In genomic region chr13:111491046-111491756, GRCm38 (mm10) we compare ENCODE assay signal across 10 mouse cellular contexts. TPM values are rescaled to one million over a fixed set of nuclear protein-coding genes. Genes with fewer than 3 reads are reported as not detected.
A peak's percentile ranks its signal among the peaks of the same experiment; 100 is the strongest.
DNase-seq lines count a peak whose midpoint lies in the region; ATAC-seq lines count a peak whose summit lies in the region.
"Had no signal": no experiment of that assay in that cellular context is flagged by ENCODE, and none has a peak within 500 bp of the region (broad histone marks: within the 10 kb centered on the region; RNA-seq: fewer than 3 reads in every experiment).

No protein-coding gene starts in this region.

- DNase-seq in kidney, adult 11 months: no peak
- peak; percentile 44 for DNase-seq in c-Kit-positive CD71-positive TER-119-positive erythroid progenitor cells, embryonic 14.5 days (ENCODE audit: low spot score)
- no peak for DNase-seq in hindbrain, embryonic 10.5 days (ENCODE audit: low spot score)
- no peak for DNase-seq in adrenal gland, postnatal 36 days

- peaks cover 44% of the 10 kb centered on the region for H3K27me3 ChIP-seq in kidney, embryonic 15.5 days
- peaks cover 40% of the 10 kb centered on the region for H3K27me3 ChIP-seq in hindbrain, embryonic 10.5 days (ENCODE audit: insufficient read depth, poor library complexity, severe bottlenecking)
- peaks cover 25% of the 10 kb centered on the region for H3K27me3 ChIP-seq in midbrain, embryonic 12.5 days

- no peak overlapping the region for H3K27ac ChIP-seq in kidney, embryonic 15.5 days
- no peak overlapping the region for H3K27ac ChIP-seq in hindbrain, embryonic 10.5 days
- no peak overlapping the region for H3K27ac ChIP-seq in midbrain, embryonic 12.5 days (replicated peaks)

- no peak for ATAC-seq in kidney, embryonic 15.5 days (replicated peaks; ENCODE audit: low FRiP score)
- no peak for ATAC-seq in midbrain, embryonic 12.5 days (ENCODE audit: low FRiP score, low read depth)
- ATAC-seq in inflammation-experienced regulatory T-cells, adult 6 months: no peak
- ATAC-seq in megakaryocyte-erythroid progenitor cell, adult 5-6 weeks (replicated peaks; ENCODE audit: low FRiP score, low TSS enrichment, poor library complexity, severe bottlenecking): no peak

- WGBS in kidney, embryonic 15.5 days: 20% methylated on average over 13 of the region's 13 CpGs
- 28% methylated on average over 13 of the region's 13 CpGs for WGBS in hindbrain, embryonic 10.5 days
- WGBS in midbrain, embryonic 12.5 days: 20% methylated on average over 13 of the region's 13 CpGs

- H3K4me1 ChIP-seq in kidney, embryonic 15.5 days: peaks cover 14% of the 10 kb centered on the region
- peaks cover 22% of the 10 kb centered on the region for H3K4me1 ChIP-seq in hindbrain, embryonic 10.5 days (replicated peaks)
- peaks cover 13% of the 10 kb centered on the region; the same call in 1 of the 2 replicates for H3K4me1 ChIP-seq in midbrain, embryonic 12.5 days

- H3K9me3 ChIP-seq in kidney, embryonic 15.5 days (replicated peaks): no peaks in the 10 kb centered on the region
- no peaks in the 10 kb centered on the region for H3K9me3 ChIP-seq in hindbrain, embryonic 10.5 days
- H3K9me3 ChIP-seq in midbrain, embryonic 12.5 days: no peaks in the 10 kb centered on the region

- peak overlapping the region; percentile 88 for H3K4me2 ChIP-seq in kidney, embryonic 15.5 days
- peak overlapping the region; percentile 73 for H3K4me2 ChIP-seq in midbrain, embryonic 12.5 days (replicated peaks)

- no peaks in the 10 kb centered on the region for H3K36me3 ChIP-seq in kidney, embryonic 15.5 days
- 0 out of 2 replicates have a peak, but pooled peaks cover 6% of the 10 kb centered on the region for H3K36me3 ChIP-seq in hindbrain, embryonic 10.5 days
- H3K36me3 ChIP-seq in midbrain, embryonic 12.5 days: no peaks in the 10 kb centered on the region

- H3K9ac ChIP-seq in kidney, embryonic 15.5 days: no peak overlapping the region
- no peak overlapping the region for H3K9ac ChIP-seq in midbrain, embryonic 12.5 days (replicated peaks)

- peak overlapping the region; percentile 96 for H3K4me3 ChIP-seq in kidney, embryonic 15.5 days (replicated peaks)
- H3K4me3 ChIP-seq in hindbrain, embryonic 10.5 days: peak overlapping the region; percentile 82
- H3K4me3 ChIP-seq in midbrain, embryonic 12.5 days: peak overlapping the region; percentile 99; the same call in 1 of the 2 replicates

RNA-seq across cellular contexts. Expression of gene Gpbp1, which starts 1.3 kb away (rescaled TPM):
- polyA plus RNA-seq in kidney, embryonic 15.5 days (2015; fragmentation: Nextera tagmentation; extraction: Ambion mirVana): 81.9 and 88.2 TPM in 2 replicates
- 68.4 and 90.4 TPM in 2 replicates for polyA plus RNA-seq in hindbrain, embryonic 10.5 days (2016; fragmentation: Nextera tagmentation; extraction: Ambion mirVana)
- polyA plus RNA-seq in midbrain, embryonic 12.5 days (2016; fragmentation: Nextera tagmentation; extraction: Ambion mirVana): 123 and 134 TPM in 2 replicates
- polyA plus RNA-seq in inflammation-experienced regulatory T-cells, adult 6 months (2017; shearing (Covaris generic)): 100 to 1,000 TPM; 156 to 170 (median 170) TPM
- 86.5 and 102 TPM in 2 replicates for total RNA-seq in megakaryocyte-erythroid progenitor cell, adult 5-6 weeks (2014; fragmentation: Nextera tagmentation)
- total RNA-seq in megakaryocyte-erythroid progenitor cell, adult 5-6 weeks (2017): 210 and 245 TPM in 2 replicates
- total RNA-seq in adrenal gland, postnatal 36 days (2021): 10 to 100 TPM; 78.1 to 95.5 TPM

RNA-seq across cellular contexts. Expression of gene Gm49496, which starts 58.5 kb away (rescaled TPM):
- not detected in 2 replicates for polyA plus RNA-seq in kidney, embryonic 15.5 days (2015; fragmentation: Nextera tagmentation; extraction: Ambion mirVana)
- polyA plus RNA-seq in hindbrain, embryonic 10.5 days (2016; fragmentation: Nextera tagmentation; extraction: Ambion mirVana): not detected in 2 replicates
- not detected in 2 replicates for polyA plus RNA-seq in midbrain, embryonic 12.5 days (2016; fragmentation: Nextera tagmentation; extraction: Ambion mirVana)
- polyA plus RNA-seq in inflammation-experienced regulatory T-cells, adult 6 months (2017; shearing (Covaris generic)): not detected
- total RNA-seq in megakaryocyte-erythroid progenitor cell, adult 5-6 weeks (2014; fragmentation: Nextera tagmentation): 0.24 and 2.2 TPM in 2 replicates
- 0.38 and 1.5 TPM in 2 replicates for total RNA-seq in megakaryocyte-erythroid progenitor cell, adult 5-6 weeks (2017)
- not detected for total RNA-seq in adrenal gland, postnatal 36 days (2021)
- total RNA-seq: adrenal gland, postnatal 10 days had no signal
- polyA plus RNA-seq: large intestine, adult 2 months had no signal
